Mouse (Mus musculus): Measurements from ENCODE around the gene Ms4a15.
A peak's percentile ranks its signal among the peaks of the same experiment; 100 is the strongest.

Gene Ms4a15

GRCm38 (mm10) chr19:10993150-10993549 is at the start of gene Ms4a15:
Gene Ms4a15, minus strand, starts transcription at chr19:10993250.
- DNase-seq (ENCODE audit: low spot score), result no peak

- DNase-seq (ENCODE audit: low spot score), result no peak
These were observed 44.5 kb upstream of the Ms4a15 start for GRCm38 (mm10) chr19:11037570-11037969.

GRCm38 (mm10) chr19:11022382-11022781 is 29.3 kb upstream of the Ms4a15 start:
- no peak for DNase-seq (ENCODE audit: low spot score)

- DNase-seq (ENCODE audit: low spot score), result no peak
These were observed 24.8 kb upstream of the Ms4a15 start, which contains the start of gene Ms4a18 for GRCm38 (mm10) chr19:11017891-11018290. Gene Ms4a18, minus strand, starts transcription at chr19:11018031.

GRCm38 (mm10) chr19:11017251-11017650 is 24.2 kb upstream of the Ms4a15 start:
- DNase-seq (ENCODE audit: low spot score), result no peak

GRCm38 (mm10) chr19:11015998-11016397 is 22.9 kb upstream of the Ms4a15 start:
- DNase-seq (ENCODE audit: low spot score), result no peak

- no peak for DNase-seq (ENCODE audit: low spot score)
These were observed 22.4 kb upstream of the Ms4a15 start for GRCm38 (mm10) chr19:11015468-11015867.

GRCm38 (mm10) chr19:10991911-10992310 is 1.1 kb downstream of the Ms4a15 start:
- DNase-seq (ENCODE audit: low spot score), result no peak

GRCm38 (mm10) chr19:10990751-10991150 is 2.3 kb downstream of the Ms4a15 start:
- DNase-seq (ENCODE audit: low spot score), result no peak

- DNase-seq (ENCODE audit: low spot score), result no peak
These were observed 4.5 kb downstream of the Ms4a15 start for GRCm38 (mm10) chr19:10988563-10988962.

- DNase-seq (ENCODE audit: low spot score), result no peak
These were observed 7.2 kb downstream of the Ms4a15 start for GRCm38 (mm10) chr19:10985889-10986288.

GRCm38 (mm10) chr19:10984551-10984950 is 8.5 kb downstream of the Ms4a15 start:
- no peak for DNase-seq (ENCODE audit: low spot score)

- peak; percentile 15 for DNase-seq (ENCODE audit: low spot score)
These were observed 9.9 kb downstream of the Ms4a15 start for GRCm38 (mm10) chr19:10983146-10983545.

- DNase-seq (ENCODE audit: low spot score), result no peak
These were observed 12.8 kb downstream of the Ms4a15 start for GRCm38 (mm10) chr19:10980210-10980609.

- DNase-seq (ENCODE audit: low spot score), result peak; percentile 84
These were observed 13.6 kb downstream of the Ms4a15 start for GRCm38 (mm10) chr19:10979184-10980168.

GRCm38 (mm10) chr19:10976318-10976717 is 16.7 kb downstream of the Ms4a15 start:
- DNase-seq (ENCODE audit: low spot score), result no peak

- DNase-seq (ENCODE audit: low spot score), result no peak
These were observed 17.9 kb downstream of the Ms4a15 start for GRCm38 (mm10) chr19:10975187-10975586.

- DNase-seq (ENCODE audit: low spot score), result no peak
These were observed 18.7 kb downstream of the Ms4a15 start, which contains the start of gene Ms4a10 for GRCm38 (mm10) chr19:10974238-10974865. Gene Ms4a10, minus strand, starts transcription at chr19:10974670.

- no peak for DNase-seq (ENCODE audit: low spot score)
These were observed 19.9 kb downstream of the Ms4a15 start for GRCm38 (mm10) chr19:10973187-10973586.

- DNase-seq (ENCODE audit: low spot score), result no peak
These were observed 20.4 kb downstream of the Ms4a15 start for GRCm38 (mm10) chr19:10972660-10973059.

- no peak for DNase-seq (ENCODE audit: low spot score)
These were observed 22.6 kb downstream of the Ms4a15 start for GRCm38 (mm10) chr19:10970457-10970856.

- DNase-seq (ENCODE audit: low spot score), result no peak
These were observed 24.5 kb downstream of the Ms4a15 start for GRCm38 (mm10) chr19:10968578-10968977.

GRCm38 (mm10) chr19:10965721-10966120 is 27.3 kb downstream of the Ms4a15 start:
- DNase-seq (ENCODE audit: low spot score), result no peak
